Mouse (Mus musculus) limb, embryonic 10.5 days (tissue): ENCODE measurements around the gene Cat. TPM values are rescaled to one million over a fixed set of nuclear protein-coding genes. Genes with fewer than 3 reads are reported as not detected.

Experiments used
- DNase-seq: peaks from one replicate; pipeline ENCODE4 v3.0.0-alpha.2; 2017; ENCODE audit warnings: low spot score
- H3K27ac ChIP-seq: fragments of 300-500 bp; sonication (generic); 2 replicates; pipeline ENCODE4 v1.5.1; 2016; ENCODE audit warnings: mild to moderate bottlenecking
- H3K27me3 ChIP-seq: fragments of 300-500 bp; sonication (generic); 2 replicates; pipeline ENCODE4 v1.6.1; 2016; ENCODE audit warnings: low read depth, mild to moderate bottlenecking; ENCODE audit not compliant: poor library complexity, severe bottlenecking
- H3K36me3 ChIP-seq: fragments of 300-500 bp; sonication (generic); 2 replicates; pipeline ENCODE4 v1.6.1; 2016; ENCODE audit warnings: mild to moderate bottlenecking, moderate library complexity
- H3K4me1 ChIP-seq: fragments of 300-500 bp; sonication (generic); 2 replicates; pipeline ENCODE4 v1.6.1; 2016
- H3K4me3 ChIP-seq: fragments of 300-500 bp; sonication (generic); 2 replicates; pipeline ENCODE4 v1.5.1; 2016; ENCODE audit warnings: mild to moderate bottlenecking, moderate library complexity
- H3K9me3 ChIP-seq: fragments of 300-500 bp; sonication (generic); replicated peaks from 2 replicates; pipeline ENCODE4 v1.6.1; 2016; ENCODE audit warnings: mild to moderate bottlenecking
- WGBS: fragments of 180-500 bp; shearing (Covaris S2); methylation state at CpG from one replicate; pipeline ENCODE4 v1.1.7; 2016; 5-methylcytosine and 5-hydroxymethylcytosine counted together
- polyA plus RNA-seq: library from polyadenylated mRNA; unstranded; fragments of >200 nt; fragmentation: Nextera tagmentation; extraction: Ambion mirVana; gene quantifications from 2 replicates; pipeline ENCODE4 v1.2.1, GENCODE M21; 2016

Gene Cat
- polyA plus RNA-seq, 1 experiment from 2014 or later, result 94.7 TPM

GRCm38 (mm10) chr2:103449813-103450212, 35.1 kb downstream of the Cat start:
- peaks cover 23% of the 10 kb centered on the region for H3K36me3 ChIP-seq
- H3K4me3 ChIP-seq, result no peak overlapping the region
- no peaks in the 10 kb centered on the region for H3K9me3 ChIP-seq
- DNase-seq, result no peak
- no peak overlapping the region for H3K27ac ChIP-seq
- no peaks in the 10 kb centered on the region for H3K27me3 ChIP-seq
- 82% methylated on average over 7 of the region's 7 CpGs for WGBS
- H3K4me1 ChIP-seq, result peaks cover 10% of the 10 kb centered on the region

- no peak for DNase-seq
- H3K4me1 ChIP-seq, result peaks cover 10% of the 10 kb centered on the region
- H3K36me3 ChIP-seq, result peaks cover 15% of the 10 kb centered on the region
- 59% methylated on average over 14 of the region's 14 CpGs for WGBS
- no peak overlapping the region for H3K4me3 ChIP-seq
- no peaks in the 10 kb centered on the region for H3K9me3 ChIP-seq
- H3K27ac ChIP-seq, result no peak overlapping the region
- no peaks in the 10 kb centered on the region for H3K27me3 ChIP-seq
These were observed 35.9 kb downstream of the Cat start for GRCm38 (mm10) chr2:103448947-103449560.

- 86% methylated on average over 6 of the region's 6 CpGs for WGBS
These were observed 38.6 kb downstream of the Cat start for GRCm38 (mm10) chr2:103446326-103446725.

GRCm38 (mm10) chr2:103445776-103446175, 39.2 kb downstream of the Cat start:
- no peak overlapping the region for H3K4me3 ChIP-seq
- H3K4me1 ChIP-seq, result peaks cover 10% of the 10 kb centered on the region
- H3K27ac ChIP-seq, result no peak overlapping the region
- H3K36me3 ChIP-seq, result no peaks in the 10 kb centered on the region
- H3K27me3 ChIP-seq, result no peaks in the 10 kb centered on the region
- peak; percentile 58 for DNase-seq
- no peaks in the 10 kb centered on the region for H3K9me3 ChIP-seq
- WGBS, result 64% methylated on average over 6 of the region's 6 CpGs

More at GRCm38 (mm10) chr2:103446326-103446725, 38.6 kb downstream of the Cat start:
- Histone ChIP-seq H3K4me3 (no peak overlapping the region), H3K27ac (no peak overlapping the region), H3K27me3 (no peaks in the 10 kb centered on the region), H3K9me3 (no peaks in the 10 kb centered on the region), H3K4me1 (peaks cover 10% of the 10 kb centered on the region), H3K36me3 (no peaks in the 10 kb centered on the region)
- DNase-seq, result no peak

GRCm38 (mm10) chr2:103439710-103440109, 45.2 kb downstream of the Cat start:
- no peaks in the 10 kb centered on the region for H3K9me3 ChIP-seq
- H3K36me3 ChIP-seq, result no peaks in the 10 kb centered on the region
- 5% methylated on average over 12 of the region's 12 CpGs for WGBS
- 0 out of 2 replicates have a peak overlapping the region, but pooled peaks have one; percentile 42 for H3K27ac ChIP-seq
- 0 out of 2 replicates have a peak, but pooled peaks cover 3% of the 10 kb centered on the region for H3K27me3 ChIP-seq
- DNase-seq, result peak; percentile 79
- H3K4me3 ChIP-seq, result peak overlapping the region; percentile 37
- H3K4me1 ChIP-seq, result peaks cover 19% of the 10 kb centered on the region

GRCm38 (mm10) chr2:103439071-103439622, 45.8 kb downstream of the Cat start:
- 92% methylated on average over 11 of the region's 11 CpGs for WGBS
- H3K9me3 ChIP-seq, result no peaks in the 10 kb centered on the region
- 0 out of 2 replicates have a peak, but pooled peaks cover 3% of the 10 kb centered on the region for H3K27me3 ChIP-seq
- no peak for DNase-seq
- H3K36me3 ChIP-seq, result no peaks in the 10 kb centered on the region
- no peak overlapping the region for H3K4me3 ChIP-seq
- H3K4me1 ChIP-seq, result peaks cover 19% of the 10 kb centered on the region
- H3K27ac ChIP-seq, result no peak overlapping the region

GRCm38 (mm10) chr2:103436534-103436933, 48.4 kb downstream of the Cat start:
- Histone ChIP-seq H3K4me3 (no peak overlapping the region), H3K27me3 (0 out of 2 replicates have a peak, but pooled peaks cover 3% of the 10 kb centered on the region), H3K36me3 (no peaks in the 10 kb centered on the region), H3K9me3 (no peaks in the 10 kb centered on the region), H3K27ac (peak overlapping the region; percentile 54; the same call in 1 of the 2 replicates), H3K4me1 (peaks cover 19% of the 10 kb centered on the region)
- 52% methylated on average over 5 of the region's 5 CpGs for WGBS
- no peak for DNase-seq

- no peak overlapping the region for H3K27ac ChIP-seq
- 75% methylated on average over 2 of the region's 2 CpGs for WGBS
- H3K4me1 ChIP-seq, result peaks cover 19% of the 10 kb centered on the region
- H3K27me3 ChIP-seq, result no peaks in the 10 kb centered on the region
- H3K36me3 ChIP-seq, result no peaks in the 10 kb centered on the region
- DNase-seq, result no peak
- no peak overlapping the region for H3K4me3 ChIP-seq
- H3K9me3 ChIP-seq, result no peaks in the 10 kb centered on the region
These were observed 49.9 kb downstream of the Cat start for GRCm38 (mm10) chr2:103435110-103435509.

GRCm38 (mm10) chr2:103432695-103433275, 52.2 kb downstream of the Cat start:
- DNase-seq, result no peak
- 70% methylated on average over 8 of the region's 8 CpGs for WGBS
- no peaks in the 10 kb centered on the region for H3K36me3 ChIP-seq
- no peaks in the 10 kb centered on the region for H3K27me3 ChIP-seq
- no peak overlapping the region for H3K4me3 ChIP-seq
- peaks cover 19% of the 10 kb centered on the region for H3K4me1 ChIP-seq
- H3K9me3 ChIP-seq, result no peaks in the 10 kb centered on the region
- no peak overlapping the region for H3K27ac ChIP-seq

- Histone ChIP-seq H3K4me1 (peaks cover under 1% of the 10 kb centered on the region; the same call in 1 of the 2 replicates), H3K9me3 (no peaks in the 10 kb centered on the region), H3K27ac (no peak overlapping the region), H3K27me3 (no peaks in the 10 kb centered on the region), H3K36me3 (no peaks in the 10 kb centered on the region), H3K4me3 (no peak overlapping the region)
- WGBS, result 50% methylated on average over 1 of the region's 1 CpGs
- DNase-seq, result no peak
These were observed 54.2 kb downstream of the Cat start for GRCm38 (mm10) chr2:103430712-103431111.

GRCm38 (mm10) chr2:103428356-103428755, 56.6 kb downstream of the Cat start:
- Histone ChIP-seq H3K27me3 (no peaks in the 10 kb centered on the region), H3K27ac (no peak overlapping the region), H3K4me1 (peaks cover 6% of the 10 kb centered on the region; the same call in 1 of the 2 replicates), H3K36me3 (no peaks in the 10 kb centered on the region), H3K9me3 (no peaks in the 10 kb centered on the region), H3K4me3 (no peak overlapping the region)
- DNase-seq, result no peak
- 89% methylated on average over 3 of the region's 3 CpGs for WGBS

- Histone ChIP-seq H3K4me1 (peaks cover 12% of the 10 kb centered on the region; the same call in 1 of the 2 replicates), H3K4me3 (no peak overlapping the region), H3K27me3 (no peaks in the 10 kb centered on the region), H3K27ac (no peak overlapping the region), H3K36me3 (no peaks in the 10 kb centered on the region), H3K9me3 (no peaks in the 10 kb centered on the region)
- 67% methylated on average over 11 of the region's 11 CpGs for WGBS
- no peak for DNase-seq
These were observed 59.4 kb downstream of the Cat start for GRCm38 (mm10) chr2:103425456-103426063.
